Mouse (Mus musculus) brain, embryonic 14.5 days (tissue): Measurements from ENCODE around the gene Prkd2.

Source experiments
- CTCF ChIP-seq: fragments of 200-500 bp; IDR thresholded peaks from 2 replicates; pipeline ENCODE4 v1.5.1; 2012; ENCODE audit warnings: inconsistent platforms, mild to moderate bottlenecking, moderate library complexity, borderline replicate concordance; ENCODE audit not compliant: insufficient read depth, insufficient read length; ENCODE audit errors: extremely low read depth
- POLR2A ChIP-seq: fragments of 200-500 bp; IDR thresholded peaks from 2 replicates; pipeline ENCODE4 v1.6.1; 2012; ENCODE audit warnings: mild to moderate bottlenecking, inconsistent platforms, borderline replicate concordance; ENCODE audit not compliant: poor library complexity, insufficient read depth, insufficient read length, severe bottlenecking; ENCODE audit errors: extremely low read depth

DNA sequence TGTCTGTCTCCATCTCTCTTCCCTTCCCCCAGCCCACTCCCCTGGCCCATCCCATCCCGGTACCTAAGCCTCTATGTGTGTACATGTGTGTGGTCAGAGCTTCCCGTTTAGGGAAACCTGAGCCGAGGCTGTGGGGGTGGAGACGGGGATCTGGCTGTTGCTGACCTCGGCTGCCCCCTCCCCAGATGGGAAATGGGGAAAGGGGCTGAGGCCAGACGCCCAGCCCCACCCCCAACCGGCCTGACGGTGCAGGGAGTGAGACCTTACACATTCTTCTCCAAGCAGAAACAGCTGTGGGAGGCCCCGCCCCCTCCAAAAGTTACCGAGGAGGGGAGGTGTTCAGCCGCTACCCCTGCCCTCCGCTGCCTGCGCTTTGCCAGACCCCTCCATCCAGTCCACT lies 33.9 kb downstream of the Prkd2 start:
- TF ChIP-seq CTCF (no peak), POLR2A (no peak)
